Mouse (Mus musculus) E14TG2a.4 (cell line): ENCODE data around the gene Cntnap4.

Experiments used
- H3K27me3 ChIP-seq: 2 replicates; pipeline ENCODE4 v1.6.1; 2014; ENCODE audit warnings: low read length, control low read depth; ENCODE audit not compliant: insufficient read depth
- H3K36me3 ChIP-seq: 2 replicates; pipeline ENCODE4 v1.6.1; 2014; ENCODE audit warnings: low read length, control low read depth; ENCODE audit not compliant: insufficient read depth
- H3K4me1 ChIP-seq: replicated peaks from 2 replicates; pipeline ENCODE4 v1.6.1; 2014; ENCODE audit warnings: low read depth, low read length, control low read depth
- H3K4me3 ChIP-seq: replicated peaks from 2 replicates; pipeline ENCODE4 v1.5.1; 2014; ENCODE audit warnings: mild to moderate bottlenecking, low read length
- H3K9me3 ChIP-seq: 2 replicates; pipeline ENCODE4 v1.6.1; 2014; ENCODE audit warnings: low read length, control low read depth
- CTCF ChIP-seq: conservative IDR thresholded peaks from 2 replicates; pipeline ENCODE4 v1.5.1; 2014; ENCODE audit warnings: low read length
- NANOG ChIP-seq: IDR thresholded peaks from 2 replicates; pipeline ENCODE4 v1.6.1; 2014; ENCODE audit warnings: borderline replicate concordance, low read length, mixed read lengths
- POU5F1 ChIP-seq: IDR thresholded peaks from 2 replicates; pipeline ENCODE4 v1.6.1; 2014; ENCODE audit warnings: low read length, borderline replicate concordance

Cntnap4 gene

DNA sequence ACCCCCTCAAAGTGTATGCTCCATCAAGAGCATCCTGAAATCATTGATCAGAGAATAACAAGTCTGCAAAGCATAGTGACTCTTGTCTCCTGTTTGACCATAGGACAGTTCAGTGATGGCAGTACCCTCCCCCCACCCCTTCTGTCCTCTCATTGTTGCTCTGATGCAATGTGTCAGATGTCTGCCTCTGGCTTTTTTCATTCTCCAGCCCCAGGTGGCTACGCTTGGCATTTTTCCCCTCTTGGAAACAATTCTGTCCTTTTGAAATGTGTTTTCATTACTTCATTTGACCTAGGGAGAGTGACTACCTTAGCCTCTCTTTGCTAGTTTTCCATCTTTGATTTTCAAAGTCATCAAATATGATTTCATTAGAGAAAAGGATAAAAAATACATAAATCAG lies 104.8 kb downstream of the Cntnap4 start:
- Histone ChIP-seq H3K27me3 (0 out of 2 replicates have a peak, but pooled peaks cover 2% of the 10 kb centered on the region), H3K4me1 (no peaks in the 10 kb centered on the region), H3K9me3 (no peaks in the 10 kb centered on the region), H3K4me3 (no peak overlapping the region), H3K36me3 (no peaks in the 10 kb centered on the region)
- TF ChIP-seq NANOG = no peak
- TF ChIP-seq POU5F1 = no peak
- TF ChIP-seq CTCF = no peak

DNA sequence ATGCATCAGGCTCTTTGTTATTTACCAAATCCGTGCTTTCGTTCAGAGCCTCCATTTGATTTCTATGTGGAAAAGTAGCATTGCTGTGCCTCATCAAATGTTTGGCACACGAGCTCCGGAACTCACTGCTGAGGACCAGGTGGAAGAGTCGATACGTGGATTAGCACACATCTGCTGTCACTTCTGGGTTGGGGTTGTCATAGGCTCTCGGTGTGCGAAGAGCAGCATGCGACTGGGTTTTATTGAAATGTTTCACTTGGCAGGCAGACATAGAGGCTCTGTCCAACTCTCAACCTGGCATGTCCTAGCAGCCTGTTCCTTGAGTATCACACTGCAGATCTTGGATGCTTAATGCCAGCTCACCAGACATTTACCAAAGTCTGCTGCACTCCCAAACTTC lies 111.9 kb downstream of the Cntnap4 start:
- Histone ChIP-seq H3K4me3 (no peak overlapping the region), H3K36me3 (no peaks in the 10 kb centered on the region), H3K27me3 (0 out of 2 replicates have a peak, but pooled peaks cover 2% of the 10 kb centered on the region), H3K4me1 (no peaks in the 10 kb centered on the region), H3K9me3 (no peaks in the 10 kb centered on the region)
- no peak for TF ChIP-seq NANOG
- TF ChIP-seq CTCF = no peak
- TF ChIP-seq POU5F1 = no peak

GRCm38 (mm10) chr8:112695708-112696107 lies 125.9 kb downstream of the Cntnap4 start:
- Histone ChIP-seq H3K36me3 (no peaks in the 10 kb centered on the region), H3K9me3 (0 out of 2 replicates have a peak, but pooled peaks cover 3% of the 10 kb centered on the region), H3K4me1 (peaks cover 16% of the 10 kb centered on the region), H3K4me3 (no peak overlapping the region), H3K27me3 (no peaks in the 10 kb centered on the region)
- no peak for TF ChIP-seq CTCF
- no peak for TF ChIP-seq NANOG
- peak; percentile 99 for TF ChIP-seq POU5F1

DNA sequence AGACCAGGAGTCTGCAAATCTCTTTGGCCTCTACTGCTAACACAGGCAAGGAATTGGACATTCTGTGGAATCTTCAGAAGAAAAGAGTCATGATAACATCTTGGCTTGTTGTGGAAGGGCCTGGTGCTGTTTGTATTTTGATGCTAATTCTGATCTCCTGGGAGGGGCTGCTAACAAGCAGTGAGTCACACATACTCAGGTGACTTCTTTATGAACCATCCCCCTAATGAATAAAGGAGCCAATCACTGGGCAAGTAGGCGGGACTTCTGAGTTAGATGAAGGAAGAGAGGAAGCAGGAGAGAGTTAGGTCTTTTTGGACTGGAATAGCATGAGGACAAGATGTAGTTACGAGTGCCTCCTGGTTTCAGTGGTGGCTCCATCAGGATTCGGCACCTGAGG lies 128.3 kb downstream of the Cntnap4 start:
- TF ChIP-seq POU5F1 (no peak), CTCF (no peak), NANOG (no peak)
- Histone ChIP-seq H3K27me3 (no peaks in the 10 kb centered on the region), H3K4me1 (peaks cover 16% of the 10 kb centered on the region), H3K9me3 (0 out of 2 replicates have a peak, but pooled peaks cover 3% of the 10 kb centered on the region), H3K4me3 (0 out of 2 replicates have a peak overlapping the region, but pooled peaks have one; percentile 41), H3K36me3 (no peaks in the 10 kb centered on the region)

DNA sequence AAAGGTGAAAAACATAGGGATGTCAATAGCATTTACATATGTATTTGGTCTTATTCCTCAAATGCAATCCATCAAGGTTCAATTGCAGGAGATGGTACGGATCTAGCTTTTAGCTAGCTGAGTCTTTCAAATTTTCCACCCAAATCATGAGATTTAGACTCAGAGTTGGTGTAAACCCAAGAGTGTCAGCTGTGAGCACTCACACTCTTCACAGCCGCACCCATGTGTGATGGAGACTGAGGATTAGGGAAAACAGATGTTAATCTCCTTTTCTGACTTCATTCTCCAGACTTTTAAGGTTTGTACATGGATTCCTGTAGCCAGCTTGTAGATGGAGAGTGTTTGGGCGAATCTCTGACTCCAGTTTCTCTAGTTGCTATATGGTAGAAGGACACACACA lies 147.1 kb downstream of the Cntnap4 start:
- H3K27me3 ChIP-seq = no peaks in the 10 kb centered on the region
- H3K4me1 ChIP-seq = no peaks in the 10 kb centered on the region
- no peaks in the 10 kb centered on the region for H3K9me3 ChIP-seq
- no peaks in the 10 kb centered on the region for H3K36me3 ChIP-seq
- H3K4me3 ChIP-seq = no peak overlapping the region
- no peak for TF ChIP-seq CTCF
- no peak for TF ChIP-seq NANOG
- TF ChIP-seq POU5F1 = no peak

GRCm38 (mm10) chr8:112724918-112725317 lies 155.1 kb downstream of the Cntnap4 start:
- no peaks in the 10 kb centered on the region for H3K27me3 ChIP-seq
- no peaks in the 10 kb centered on the region for H3K4me1 ChIP-seq
- H3K4me3 ChIP-seq = no peak overlapping the region
- no peak for TF ChIP-seq NANOG
- no peak for TF ChIP-seq CTCF
- TF ChIP-seq POU5F1 = no peak
- H3K9me3 ChIP-seq = peaks cover 5% of the 10 kb centered on the region
- H3K36me3 ChIP-seq = no peaks in the 10 kb centered on the region

GRCm38 (mm10) chr8:112730583-112731432 lies 161.0 kb downstream of the Cntnap4 start:
- Histone ChIP-seq H3K9me3 (peaks cover 8% of the 10 kb centered on the region), H3K27me3 (no peaks in the 10 kb centered on the region), H3K4me1 (0 out of 2 replicates have a peak, but pooled peaks cover 4% of the 10 kb centered on the region), H3K4me3 (no peak overlapping the region), H3K36me3 (no peaks in the 10 kb centered on the region)
- TF ChIP-seq POU5F1 (no peak), CTCF (no peak), NANOG (no peak)

DNA sequence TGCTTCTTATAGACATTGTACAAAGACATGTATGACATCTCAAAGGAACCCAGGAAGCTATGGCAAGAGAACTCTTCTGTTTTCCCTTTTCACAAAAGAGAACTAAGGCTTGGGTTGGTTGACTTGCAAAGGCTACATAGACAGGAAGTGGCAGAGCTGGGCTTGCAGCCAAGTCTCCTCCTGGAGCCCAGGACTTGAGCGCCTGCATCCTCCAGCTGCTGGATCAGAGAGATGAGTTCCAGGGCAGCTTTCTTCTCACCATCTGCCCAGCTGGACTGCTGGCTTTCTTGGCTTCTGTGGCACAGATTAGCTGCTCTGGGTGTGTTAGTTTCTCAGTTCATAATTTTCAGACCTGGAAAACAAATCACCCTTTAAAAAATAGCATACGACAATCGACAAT lies 165.7 kb downstream of the Cntnap4 start:
- Histone ChIP-seq H3K4me1 (0 out of 2 replicates have a peak, but pooled peaks cover 4% of the 10 kb centered on the region), H3K4me3 (no peak overlapping the region), H3K36me3 (no peaks in the 10 kb centered on the region), H3K27me3 (no peaks in the 10 kb centered on the region), H3K9me3 (no peaks in the 10 kb centered on the region)
- TF ChIP-seq CTCF = no peak
- no peak for TF ChIP-seq POU5F1
- TF ChIP-seq NANOG = no peak
